Mouse (Mus musculus) heart, postnatal 14 days (tissue): ENCODE results near the gene Ell. TPM values are rescaled to one million over a fixed set of nuclear protein-coding genes. Genes with fewer than 3 reads are reported as not detected.
"Not testable (repeated sequence)": the region's sequence is repeated elsewhere in the genome, so short reads cannot be mapped to it uniquely, and the experiment has no call there.

Experiments
- DNase-seq, 2 experiments: peaks; one replicate each; pipeline ENCODE4 v3.0.0; 2021 to 2022
- intact Hi-C: fragments of 180-260 bp; cut with DNase I; formaldehyde crosslinking; loops from one replicate; pipeline ENCODE4 v1.15.1; 2025
- total RNA-seq, 2 experiments: library from RNA; stranded (reverse); gene quantifications; 2 replicates each; pipeline ENCODE4 v1.2.3; 2021

Gene Ell
- total RNA-seq, 2 experiments from 2014 or later, result 15.5 to 16.5 TPM

DNA sequence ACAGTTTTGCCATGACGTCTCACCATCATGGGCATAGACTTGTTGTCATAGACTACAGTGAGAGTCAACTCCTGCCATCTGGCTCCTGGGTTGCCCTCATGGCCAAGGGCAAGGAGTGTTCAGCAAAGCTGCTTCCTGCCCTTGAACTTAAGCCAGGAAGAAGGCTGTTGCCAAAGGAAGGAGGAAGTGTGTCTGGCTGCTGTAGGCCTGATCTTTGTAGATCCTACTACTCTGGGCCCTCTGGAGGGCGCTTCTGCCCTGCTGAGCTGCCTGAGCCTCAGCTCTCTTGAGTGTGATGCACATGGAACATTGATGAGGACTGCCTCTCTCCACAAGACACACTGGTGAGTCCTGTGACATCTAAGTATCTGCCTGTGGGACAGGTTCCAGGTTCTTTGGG is 20.8 kb downstream of the Ell start:
- peak; percentile 68 to 79 for DNase-seq
- intact Hi-C loops, result loop anchor here (1.0 to 2.0 kb wide), 2 partner anchors 25 to 51 kb away; no protein-coding TSS in a partner anchor

DNA sequence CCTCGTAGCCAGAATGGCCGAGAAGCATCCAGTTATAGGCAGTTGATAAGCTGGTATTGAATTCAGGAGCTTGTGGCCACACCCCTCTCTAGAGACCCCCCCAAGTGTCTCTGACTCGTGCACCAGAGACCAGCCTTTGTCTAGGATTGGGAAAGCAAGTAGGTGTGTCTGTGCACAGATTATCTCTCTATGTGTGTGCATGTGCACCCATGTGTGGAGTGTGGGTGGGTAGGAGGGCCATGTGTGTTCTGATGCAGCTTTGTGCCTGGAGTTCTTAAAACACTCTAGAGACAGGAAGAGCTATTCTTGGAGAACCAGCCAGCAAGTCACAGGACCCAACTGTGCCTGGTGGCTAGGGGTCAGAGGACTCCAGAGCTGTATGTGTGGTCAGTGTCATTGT is 21.3 kb downstream of the Ell start:
- DNase-seq, result no peak
- intact Hi-C loops, result loop anchor here (1.0 to 2.0 kb wide), 2 partner anchors 25 to 50 kb away; no protein-coding TSS in a partner anchor

DNA sequence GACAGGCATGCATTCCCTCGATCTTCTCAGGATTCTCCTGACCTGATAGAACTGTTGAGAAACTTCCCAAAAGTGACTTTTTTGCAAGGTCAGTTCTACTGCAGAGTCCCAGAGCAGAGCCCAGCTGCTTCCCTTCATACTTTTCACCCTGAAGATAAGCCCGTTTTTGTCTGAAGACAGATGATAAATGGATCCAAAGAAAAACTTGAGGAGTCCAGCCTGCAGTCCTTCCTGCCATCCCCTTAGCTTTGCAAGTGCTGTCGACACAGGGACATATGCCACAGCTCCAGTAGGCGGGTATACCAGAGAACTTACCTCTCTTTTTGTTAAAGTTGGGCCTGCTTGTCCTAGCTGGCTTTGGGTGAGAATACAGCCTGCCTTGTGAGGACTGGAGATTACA is 22.1 kb downstream of the Ell start:
- intact Hi-C loops, result loop anchor here (2.0 kb wide), 1 partner anchor 49 kb away; no protein-coding TSS in a partner anchor
- DNase-seq, result no peak

DNA sequence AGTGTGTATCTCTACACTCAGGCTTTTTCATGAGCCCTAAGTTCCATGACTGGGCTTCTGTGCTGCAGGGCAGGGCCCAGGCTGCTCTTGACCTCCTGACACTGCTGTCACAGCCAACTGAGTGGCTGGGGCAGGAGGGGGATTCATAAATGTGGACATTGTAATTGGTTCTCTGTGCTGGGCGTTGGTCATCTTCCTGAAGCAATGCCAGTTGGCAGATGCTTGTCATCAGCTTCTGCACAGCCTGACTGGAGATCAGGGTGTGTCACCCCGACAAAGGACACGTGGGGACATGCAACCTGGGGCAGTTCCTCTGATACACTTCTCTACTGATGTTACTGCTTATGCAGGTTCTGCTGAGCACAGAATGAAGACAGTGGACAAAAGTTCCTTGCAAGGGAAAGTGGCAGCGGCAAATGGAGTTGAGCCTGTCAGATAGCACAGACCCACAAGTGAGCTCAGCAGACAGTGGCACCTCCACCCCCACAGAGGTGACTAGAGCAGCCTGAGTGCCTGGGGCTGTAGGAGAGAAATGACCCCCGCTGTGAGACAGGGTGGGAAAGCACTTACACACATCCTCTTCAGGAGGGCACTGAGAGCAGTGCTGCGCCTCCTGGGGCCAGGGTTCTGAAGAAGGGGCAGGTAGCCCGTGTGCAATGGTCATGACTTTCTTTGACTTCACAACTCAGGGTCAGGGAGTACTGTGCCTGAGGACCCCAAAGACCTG is 22.7 kb downstream of the Ell start:
- intact Hi-C loops, result loop anchor here (2.0 kb wide), 1 partner anchor 49 kb away; no protein-coding TSS in a partner anchor

DNA sequence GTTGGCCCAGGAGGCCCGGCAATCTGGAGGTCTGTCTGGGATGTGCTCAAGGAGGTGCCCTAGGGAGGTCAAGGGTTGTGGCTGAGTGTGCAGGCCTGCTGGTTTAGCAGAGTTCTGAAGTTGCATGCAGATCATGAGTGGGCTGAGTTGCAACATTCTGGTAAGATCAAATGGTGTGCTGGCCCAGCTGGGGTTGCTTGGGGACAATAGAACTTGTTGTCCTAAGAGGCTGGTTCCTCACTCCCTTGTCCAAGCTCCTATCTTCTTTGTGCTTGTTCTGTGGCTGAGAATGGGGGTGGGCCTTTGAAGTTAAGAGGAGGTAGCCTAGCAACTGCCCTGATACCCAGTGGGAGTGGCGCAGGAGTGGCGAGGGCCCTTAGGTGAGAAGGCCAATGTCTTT is 23.5 kb downstream of the Ell start:
- intact Hi-C loops, result no loop called here
- peak in 1 of 2 experiments; percentile 51 for DNase-seq

More for the DNA sequence above, 22.7 kb downstream of the Ell start:
- peak; percentile 72 to 80 for DNase-seq

DNA sequence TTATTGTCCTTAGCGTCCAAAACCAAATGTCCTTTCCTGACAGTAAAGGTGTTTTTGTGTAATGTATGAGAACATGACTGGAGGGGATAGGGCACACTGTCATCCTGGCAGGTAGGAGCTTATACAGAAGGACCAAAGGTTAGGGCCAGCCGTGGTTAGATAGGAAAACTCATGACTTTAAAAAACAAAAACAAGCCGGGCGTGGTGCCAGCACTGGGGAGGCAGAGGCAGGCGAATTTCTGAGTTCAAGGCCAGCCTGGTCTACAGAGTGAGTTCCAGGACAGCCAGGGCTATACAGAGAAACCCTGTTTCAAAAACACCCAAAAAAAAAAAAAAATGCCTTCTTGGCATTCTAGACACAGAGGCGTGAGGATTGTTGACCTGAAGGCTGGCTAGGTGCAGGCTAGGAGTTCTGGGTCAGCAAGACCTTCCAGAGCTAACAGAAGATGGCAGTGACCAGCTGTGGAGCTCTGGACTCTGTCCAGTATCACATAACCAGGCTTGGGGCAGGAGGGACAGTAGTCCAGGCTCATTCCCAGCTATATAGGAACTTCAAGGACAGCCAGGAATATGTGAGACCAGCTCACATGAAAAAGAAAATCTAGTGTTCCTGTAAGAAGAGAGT is 24.6 kb downstream of the Ell start:
- intact Hi-C loops, result no loop called here
- no peak for DNase-seq

DNA sequence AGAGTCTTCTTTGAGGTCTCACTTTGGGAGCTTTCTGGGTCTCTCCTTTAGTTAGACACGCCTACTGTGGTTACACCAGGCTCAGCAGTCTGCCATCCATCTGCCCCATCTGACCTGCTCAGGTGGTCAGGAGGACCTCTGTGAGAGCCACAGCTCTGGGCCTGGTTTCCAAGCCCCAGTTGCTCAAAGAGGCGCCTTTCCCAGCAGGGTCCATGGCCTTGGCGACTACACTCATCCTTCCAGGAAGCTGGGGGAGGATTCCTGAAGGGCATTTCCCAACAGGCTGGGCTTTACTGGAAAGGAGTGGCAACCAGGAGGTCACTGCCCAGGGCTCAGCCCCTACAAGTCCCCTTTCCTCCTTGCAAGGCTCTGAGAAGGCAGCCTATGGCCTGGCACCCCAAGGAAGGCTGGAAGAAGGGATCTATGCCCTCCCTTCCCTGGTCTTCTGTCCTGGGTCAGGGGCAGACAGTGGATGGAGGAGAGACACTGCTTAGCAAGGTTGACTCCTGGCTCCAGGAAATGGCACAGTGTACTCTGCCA is 25.5 kb downstream of the Ell start:
- no peak for DNase-seq
- intact Hi-C loops, result no loop called here

DNA sequence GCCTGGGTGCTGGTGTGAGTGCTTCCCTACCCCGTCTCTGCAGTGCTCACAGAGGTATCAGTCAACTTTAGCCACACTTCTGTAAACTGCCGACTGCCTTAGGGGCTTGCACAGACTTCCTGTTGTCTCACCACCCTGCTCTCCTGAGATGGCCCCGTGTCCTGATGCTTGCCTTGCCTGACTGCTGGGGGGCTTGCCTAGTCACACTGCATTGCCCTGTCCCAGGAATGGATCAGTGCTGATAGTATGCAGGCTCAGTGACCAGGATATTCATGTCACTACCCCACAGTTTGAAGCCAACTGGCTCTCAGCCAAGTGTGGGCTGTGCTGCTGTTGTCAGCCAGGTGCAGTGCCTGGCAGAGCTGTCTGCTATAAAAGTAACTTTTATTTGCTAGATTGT is 26.3 kb downstream of the Ell start:
- intact Hi-C loops, result no loop called here
- DNase-seq, result peak; percentile 60 to 66

DNA sequence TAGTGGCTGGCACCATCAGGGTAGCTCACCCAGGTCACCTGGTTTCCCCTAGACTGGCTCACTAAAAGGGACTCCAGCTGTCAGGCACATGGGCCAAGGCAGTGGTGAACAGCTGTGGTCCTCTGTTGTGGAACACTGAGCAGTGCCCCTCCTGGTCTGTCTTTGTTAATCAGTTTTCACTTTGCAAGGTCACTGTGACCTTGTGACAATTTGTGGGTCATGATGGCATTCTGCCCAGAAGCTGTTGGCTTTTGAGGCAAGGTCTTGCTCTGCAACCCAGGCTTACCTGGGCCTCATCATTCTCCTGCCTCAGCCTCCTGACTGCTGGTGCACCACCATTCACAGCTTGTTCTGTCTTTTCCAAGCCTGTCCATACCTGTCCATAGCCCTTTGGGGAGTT is 31.1 kb downstream of the Ell start:
- no peak for DNase-seq
- intact Hi-C loops, result loop anchor here (5.0 kb wide), 1 partner anchor 827 kb away; the partner anchor contains the start of genes Babam1 and Ushbp1

DNA sequence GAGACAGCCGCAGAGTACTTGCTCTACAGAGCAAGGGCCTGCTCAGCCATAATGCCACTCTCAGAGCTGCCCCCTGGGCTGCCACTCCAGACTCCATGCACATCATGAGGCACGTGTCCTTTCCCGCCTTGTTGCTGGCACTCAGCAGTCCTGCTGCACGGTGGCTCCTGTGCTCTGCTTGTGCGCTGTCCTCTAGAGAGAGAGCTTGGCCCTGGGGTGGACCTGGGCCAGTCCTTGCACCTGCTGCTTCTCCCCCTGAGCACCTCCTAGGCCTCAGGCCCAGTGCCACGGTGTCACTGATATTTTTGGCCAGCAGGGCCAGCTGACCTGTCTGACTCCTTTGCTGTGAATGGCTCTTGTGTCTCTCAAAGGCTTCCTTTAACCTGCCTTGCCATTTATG is 31.7 kb downstream of the Ell start:
- peak; percentile 64 to 66 for DNase-seq
- intact Hi-C loops, result loop anchor here (5.0 kb wide), 1 partner anchor 826 kb away; the partner anchor contains the start of genes Babam1 and Ushbp1

DNA sequence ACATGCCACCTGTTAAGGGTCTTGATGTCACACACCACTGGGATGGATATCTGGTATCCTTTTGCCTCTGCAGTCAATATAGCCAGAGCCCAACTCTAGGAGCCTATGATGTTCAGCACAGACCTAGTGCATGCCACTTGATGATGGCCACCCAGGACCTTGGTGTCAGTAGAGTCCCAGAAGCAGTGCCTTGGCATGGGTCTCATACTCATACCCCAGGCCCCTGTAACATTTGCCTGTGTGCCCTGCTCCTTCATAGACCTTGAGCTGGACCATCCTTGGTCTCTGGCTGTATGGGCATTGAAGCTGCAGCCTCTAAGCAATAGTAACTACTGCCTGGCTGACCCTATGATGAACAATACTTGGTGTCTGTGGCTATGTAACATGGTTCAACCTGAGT is 35.0 kb downstream of the Ell start:
- intact Hi-C loops, result loop anchor here (5.0 kb wide), 1 partner anchor 823 kb away; the partner anchor contains the start of genes Babam1 and Ushbp1
- DNase-seq, result no peak

DNA sequence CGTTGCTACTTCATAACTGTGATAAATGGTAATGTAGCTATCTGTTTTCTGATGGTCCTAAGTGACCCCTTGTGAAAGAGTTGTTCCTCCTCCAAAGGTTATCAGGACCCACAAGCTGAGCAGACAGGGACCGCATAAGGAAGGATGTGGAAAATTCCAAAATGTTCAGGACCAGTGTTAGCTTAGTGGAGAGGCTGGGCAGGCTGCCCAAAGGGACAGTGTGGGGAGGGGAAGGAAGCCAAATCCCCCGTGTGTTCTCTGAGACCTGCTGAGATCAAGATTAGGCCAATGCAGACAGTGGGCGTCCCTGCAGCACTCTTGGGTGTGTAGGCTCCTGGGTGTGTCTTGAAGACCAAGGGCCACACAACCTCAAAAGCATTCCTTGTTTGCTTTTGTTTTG is 35.7 kb downstream of the Ell start:
- intact Hi-C loops, result loop anchor here (5.0 kb wide), 1 partner anchor 822 kb away; the partner anchor contains the start of genes Babam1 and Ushbp1
- DNase-seq, result peak; percentile 65 to 76

DNA sequence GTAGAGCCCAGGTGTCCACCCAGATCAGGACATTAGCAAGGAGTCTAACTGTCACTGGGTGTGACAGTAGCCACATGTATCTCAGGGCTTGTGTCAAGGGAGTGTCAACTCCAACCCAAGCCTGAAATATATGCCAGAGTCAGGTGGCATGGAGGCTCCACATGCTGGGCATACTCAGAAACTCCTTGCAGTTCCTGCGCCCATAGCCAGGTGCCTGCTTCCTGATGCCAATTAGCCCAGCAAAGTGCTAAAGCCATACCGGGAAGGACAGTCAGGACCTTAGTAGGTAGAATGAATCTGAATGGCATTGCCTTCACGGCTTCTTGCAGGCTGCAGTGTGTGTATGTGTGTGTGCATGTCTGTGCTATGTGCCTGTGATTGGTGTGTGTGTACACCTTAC is 38.0 kb downstream of the Ell start:
- intact Hi-C loops, result no loop called here
- DNase-seq, result no peak

DNA sequence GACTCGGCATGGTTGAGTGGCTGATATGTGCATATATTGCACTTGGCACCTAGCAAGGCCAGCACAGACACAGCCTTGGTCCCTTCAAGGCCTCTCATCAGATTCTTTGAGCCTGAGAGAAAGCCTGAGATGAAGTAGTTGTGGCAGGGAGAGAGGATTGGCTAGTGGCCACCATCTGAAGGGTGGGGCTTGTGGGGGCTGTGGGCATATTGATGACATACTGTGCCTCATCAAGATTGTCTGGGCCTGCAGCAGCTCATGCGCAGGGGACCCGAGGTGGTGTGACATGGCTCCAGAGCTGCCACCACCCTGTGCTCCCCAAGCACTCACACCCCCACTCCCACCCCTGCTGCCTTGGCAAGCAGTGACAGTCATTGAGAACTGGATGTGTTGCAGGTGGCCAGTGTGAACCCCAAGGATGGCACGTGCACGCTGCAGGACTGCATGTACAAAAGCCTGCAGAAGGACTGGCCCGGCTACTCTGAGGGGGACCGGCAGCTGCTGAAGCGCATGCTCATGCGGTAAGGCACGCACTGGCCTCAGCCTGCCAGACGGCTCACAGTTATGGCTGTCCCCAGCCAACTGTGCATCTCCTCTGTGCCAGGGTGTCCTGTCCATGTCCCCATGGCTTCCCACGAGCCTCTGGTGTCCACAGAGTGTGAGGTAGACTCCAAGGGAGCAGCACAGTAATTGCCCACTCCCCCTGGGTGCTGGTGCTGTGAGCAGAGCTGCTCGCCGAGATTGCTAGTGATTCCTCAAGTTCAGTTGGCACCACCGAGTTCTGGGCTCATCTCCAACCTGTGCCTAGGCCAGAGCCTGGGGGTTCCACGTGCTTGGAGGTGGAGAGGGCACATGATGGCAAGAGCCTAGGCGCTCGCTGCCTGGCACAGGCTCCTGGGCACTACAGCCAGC is 44.5 kb downstream of the Ell start:
- intact Hi-C loops, result loop anchor here (10.0 kb wide), 1 partner anchor 199 kb away; no protein-coding TSS in a partner anchor
- DNase-seq, result peak in 1 of 2 experiments; percentile 53

DNA sequence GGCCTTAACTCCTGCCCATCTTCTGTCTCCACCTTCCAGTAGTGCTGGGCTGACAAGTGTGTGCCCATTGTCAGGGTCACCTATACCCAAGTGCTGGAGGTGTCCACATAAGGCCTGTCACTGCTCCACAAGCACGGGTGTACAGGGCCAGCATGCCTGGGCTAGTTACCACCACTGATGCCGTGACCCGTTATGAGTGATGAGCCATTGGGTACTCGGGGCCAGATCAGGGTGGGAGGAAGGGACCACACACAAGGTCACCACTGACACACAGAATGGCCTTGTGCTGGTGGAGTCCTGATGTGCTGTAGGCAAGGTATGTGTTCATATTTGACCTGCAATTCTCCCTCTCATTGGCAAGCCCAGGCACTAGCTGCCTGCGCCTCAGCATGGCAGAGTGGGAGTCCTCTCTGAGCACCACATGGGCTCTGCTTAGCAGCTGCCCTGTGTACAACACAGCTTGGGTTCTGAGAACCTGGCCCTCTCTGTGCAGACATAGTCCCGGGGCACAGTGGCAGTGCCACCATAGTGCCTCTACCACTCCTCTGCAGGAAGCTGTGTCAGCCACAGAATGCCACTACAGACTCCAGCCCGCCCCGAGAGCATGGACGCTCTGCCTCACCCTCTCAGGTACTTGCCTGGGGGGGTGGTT is 45.5 kb downstream of the Ell start:
- DNase-seq, result no peak
- intact Hi-C loops, result loop anchor here (1.0 to 10.0 kb wide), 4 partner anchors 24 to 200 kb away; partner anchors contain the start of genes Fkbp8 and Kxd1

DNA sequence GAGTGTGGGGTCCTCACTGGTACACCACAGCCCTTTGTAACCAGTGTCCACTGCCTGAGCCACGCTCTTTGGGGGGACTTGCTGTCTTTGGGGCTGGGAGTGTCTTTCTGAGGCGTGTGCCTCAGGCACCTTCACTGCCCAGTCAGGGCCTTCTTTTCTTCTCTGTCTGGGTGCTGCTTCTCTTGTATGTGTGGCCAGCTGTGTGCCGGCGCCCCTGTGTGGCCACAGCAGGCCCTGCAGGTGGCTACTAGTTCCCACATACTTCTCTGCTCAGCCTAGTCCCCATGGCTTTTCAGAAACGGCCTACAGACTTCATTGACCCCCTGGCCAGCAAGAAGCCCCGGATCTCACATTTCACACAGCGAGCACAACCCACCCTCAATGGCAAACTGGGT is 46.0 kb downstream of the Ell start:
- DNase-seq, result peak; percentile 75 to 80
- intact Hi-C loops, result loop anchor here (1.0 to 10.0 kb wide), 4 partner anchors 25 to 200 kb away; partner anchors contain the start of genes Fkbp8 and Kxd1

DNA sequence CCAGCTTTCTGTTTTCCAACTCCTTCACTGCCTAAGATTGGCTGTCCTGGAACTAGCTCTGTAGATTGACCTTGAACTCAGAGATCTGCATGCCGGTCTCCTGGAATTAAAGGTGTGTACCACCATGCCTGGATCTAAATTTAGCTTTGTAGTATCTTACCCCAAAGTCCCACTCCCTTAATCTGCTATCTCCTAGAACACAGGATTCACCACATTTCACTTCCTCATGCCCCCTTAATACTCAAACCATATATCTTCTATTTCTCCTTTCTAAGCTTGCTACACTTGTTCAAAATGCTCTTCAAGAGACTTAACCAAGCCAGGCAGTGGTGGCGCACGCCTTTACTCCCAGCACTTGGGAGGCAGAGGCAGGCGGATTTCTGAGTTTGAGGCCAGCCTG is 48.7 kb downstream of the Ell start:
- not testable (repeated sequence) for DNase-seq
- intact Hi-C loops, result loop anchor here (5.0 to 10.0 kb wide), 3 partner anchors 46 to 203 kb away; partner anchors contain the start of genes Fkbp8 and Kxd1

DNA sequence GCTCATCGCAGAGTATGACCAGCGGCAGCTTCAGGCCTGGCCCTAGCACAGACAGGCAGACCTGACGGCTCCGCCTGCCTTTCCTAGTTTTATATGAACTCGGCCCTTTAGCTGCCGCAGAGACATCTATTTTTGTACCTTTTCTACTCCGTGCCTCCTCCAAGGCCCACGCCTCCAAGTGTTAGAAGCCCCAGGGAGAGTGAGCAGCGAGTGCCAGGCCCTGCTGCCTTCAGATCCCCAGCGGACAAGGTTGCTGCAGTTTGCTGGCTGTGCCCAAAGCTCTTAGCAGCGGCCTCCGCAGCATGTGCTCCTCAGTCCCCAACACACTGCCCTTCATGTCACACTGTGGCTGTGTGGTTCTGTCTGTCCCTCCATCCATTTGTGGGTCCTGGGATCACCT is 52.3 kb downstream of the Ell start:
- intact Hi-C loops, result no loop called here
- no peak for DNase-seq

DNA sequence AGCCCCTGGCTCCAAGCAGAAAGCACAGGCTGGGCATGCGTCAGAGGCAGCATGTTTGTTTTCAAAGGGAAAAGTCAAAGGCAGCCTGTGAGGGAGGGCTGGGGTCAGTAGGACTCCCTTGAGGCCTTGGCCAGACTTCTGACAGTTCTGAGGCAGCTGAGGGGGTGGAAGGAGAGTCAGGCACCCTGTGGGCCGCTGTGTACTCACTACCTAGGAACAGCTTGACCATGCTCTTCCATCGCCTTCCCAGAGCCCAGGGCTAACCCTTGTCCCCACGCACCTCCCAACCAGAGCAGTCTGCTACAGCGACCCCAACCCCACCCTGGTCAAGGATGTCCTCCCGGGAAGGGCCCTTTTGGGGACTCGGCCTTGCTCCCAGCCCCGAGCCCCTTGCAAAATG is 53.9 kb downstream of the Ell start:
- intact Hi-C loops, result no loop called here

More for the DNA sequence above, 53.9 kb downstream of the Ell start:
- no peak for DNase-seq
